Mouse (Mus musculus) retina, embryonic 14.5 days (tissue): ENCODE measurements at regions not wholly inside any gene's neighbourhood (a gene's known extent, or its start where the extent isn't known, plus 50 kb on each side); places are given as distances from the start of the nearest gene placed in this dataset.

Source experiments
- DNase-seq: peaks from one replicate; pipeline ENCODE4 v3.0.0-alpha.2; 2015; ENCODE audit warnings: low spot score

- peak; percentile 85 for DNase-seq
These were observed 319.2 kb upstream of the Sphkap start for GRCm38 (mm10) chr1:83727215-83727614.

GRCm38 (mm10) chr1:83723096-83723495, 315.1 kb upstream of the Sphkap start:
- no peak for DNase-seq

- no peak for DNase-seq
These were observed 312.2 kb upstream of the Sphkap start for GRCm38 (mm10) chr1:83720166-83720565.

GRCm38 (mm10) chr1:83717056-83717455, 309.1 kb upstream of the Sphkap start:
- peak; percentile 84 for DNase-seq

GRCm38 (mm10) chr1:83701696-83702404, 293.9 kb upstream of the Sphkap start:
- no peak for DNase-seq

GRCm38 (mm10) chr1:83697422-83697821, 289.4 kb upstream of the Sphkap start:
- DNase-seq: peak; percentile 48

GRCm38 (mm10) chr1:83685221-83685620, 277.2 kb upstream of the Sphkap start:
- DNase-seq: no peak

GRCm38 (mm10) chr1:83665326-83665725, 257.3 kb upstream of the Sphkap start:
- DNase-seq: no peak

GRCm38 (mm10) chr1:83661808-83662802, 254.1 kb upstream of the Sphkap start:
- DNase-seq: peak; percentile 42

GRCm38 (mm10) chr1:83653661-83654060, 245.7 kb upstream of the Sphkap start:
- DNase-seq: no peak

GRCm38 (mm10) chr1:83645606-83646005, 237.6 kb upstream of the Sphkap start:
- DNase-seq: no peak

GRCm38 (mm10) chr1:83642656-83643055, 234.7 kb upstream of the Sphkap start:
- DNase-seq: no peak

GRCm38 (mm10) chr1:83636051-83636450, 228.1 kb upstream of the Sphkap start:
- no peak for DNase-seq

GRCm38 (mm10) chr1:83631798-83632197, 223.8 kb upstream of the Sphkap start:
- DNase-seq: no peak

- no peak for DNase-seq
These were observed 223.4 kb upstream of the Sphkap start for GRCm38 (mm10) chr1:83631394-83631793.

- no peak for DNase-seq
These were observed 179.3 kb upstream of the Sphkap start for GRCm38 (mm10) chr1:83587258-83587657.

GRCm38 (mm10) chr1:83583041-83583440, 175.0 kb upstream of the Sphkap start:
- DNase-seq: no peak

- DNase-seq: no peak
These were observed 162.0 kb upstream of the Sphkap start for GRCm38 (mm10) chr1:83569991-83570390.

GRCm38 (mm10) chr1:83568746-83569145, 160.7 kb upstream of the Sphkap start:
- no peak for DNase-seq

GRCm38 (mm10) chr1:83551617-83552016, 143.6 kb upstream of the Sphkap start:
- DNase-seq: no peak

GRCm38 (mm10) chr1:83535461-83535860, 127.5 kb upstream of the Sphkap start:
- DNase-seq: no peak

GRCm38 (mm10) chr1:83527803-83528202, 119.8 kb upstream of the Sphkap start:
- no peak for DNase-seq

- no peak for DNase-seq
These were observed 101.4 kb upstream of the Sphkap start for GRCm38 (mm10) chr1:83509356-83509755.
